Mouse (Mus musculus): ENCODE measurements around the gene Riox1. TPM values are rescaled to one million over a fixed set of nuclear protein-coding genes. Genes with fewer than 3 reads are reported as not detected.
"Not testable (repeated sequence)": the region's sequence is repeated elsewhere in the genome, so short reads cannot be mapped to it uniquely, and the experiment has no call there.

The Riox1 gene
- 1 to 10 TPM; 4.3 to 5.9 (median 4.7) TPM for total RNA-seq (2022)

DNA sequence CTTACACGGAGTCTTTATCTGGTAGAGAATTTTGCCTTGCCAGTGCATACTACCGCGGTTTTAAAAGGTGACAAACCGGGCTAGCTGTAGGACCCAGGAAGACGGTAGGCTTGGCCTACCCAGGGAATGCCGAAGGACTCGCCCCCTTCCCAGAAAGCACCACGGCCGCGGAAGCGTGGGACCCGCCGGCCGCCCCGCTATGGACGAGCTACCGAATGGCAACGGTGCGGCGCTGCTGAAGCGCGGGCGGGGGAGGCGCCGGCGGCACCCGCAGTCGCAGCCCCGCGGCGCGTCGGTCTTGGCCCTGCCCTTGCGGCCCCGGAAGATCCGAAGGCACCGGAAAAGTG is at the start of gene Riox1:
TSS of gene Riox1 (plus strand) at position 116 of the 347 bp plus-strand sequence.
- DNase-seq (ENCODE audit: low spot score): peak; percentile 89

DNA sequence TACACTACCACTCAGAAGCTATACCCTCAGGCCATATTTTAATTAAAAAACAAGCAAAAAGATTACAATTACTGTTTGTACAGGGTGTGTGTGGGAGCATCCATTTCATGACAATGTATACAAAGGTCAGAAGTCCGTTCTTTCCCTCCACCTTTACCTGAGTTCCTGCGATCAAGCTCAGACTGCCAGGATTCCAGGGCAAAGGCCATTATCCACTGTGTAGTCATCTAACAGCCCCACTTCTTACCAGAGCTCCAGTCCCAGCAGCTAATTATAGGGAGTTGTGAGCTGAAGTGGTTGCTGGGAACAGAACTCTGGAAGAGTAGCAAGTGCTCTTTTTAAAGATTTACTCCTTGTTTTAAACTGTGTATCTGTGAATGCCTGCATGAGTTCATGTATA is 40.0 kb upstream of the Riox1 start:
- no peak for DNase-seq (ENCODE audit: low spot score)

- no peak for DNase-seq (ENCODE audit: low spot score)
These were observed 36.1 kb upstream of the Riox1 start for GRCm38 (mm10) chr12:83914202-83914740.

DNA sequence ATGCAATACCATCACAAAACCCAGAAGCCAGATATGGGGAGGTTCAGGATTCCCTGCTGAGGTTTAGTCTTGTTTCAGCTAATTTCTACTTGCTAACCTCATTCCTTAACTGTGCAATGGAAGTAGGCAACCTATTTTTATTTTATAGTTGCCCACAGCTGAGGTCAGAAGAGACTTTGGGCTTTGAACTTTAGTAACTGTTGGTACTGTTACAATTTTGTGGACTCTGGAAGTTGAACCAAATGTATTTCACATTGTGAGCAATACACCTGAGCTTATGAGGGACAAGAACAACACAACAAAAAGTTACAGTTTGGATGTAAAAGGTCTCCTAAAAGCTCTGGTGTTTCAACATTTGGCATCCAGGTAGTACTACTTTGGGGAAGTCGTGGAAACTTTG is 35.6 kb upstream of the Riox1 start:
- DNase-seq (ENCODE audit: low spot score): no peak

DNA sequence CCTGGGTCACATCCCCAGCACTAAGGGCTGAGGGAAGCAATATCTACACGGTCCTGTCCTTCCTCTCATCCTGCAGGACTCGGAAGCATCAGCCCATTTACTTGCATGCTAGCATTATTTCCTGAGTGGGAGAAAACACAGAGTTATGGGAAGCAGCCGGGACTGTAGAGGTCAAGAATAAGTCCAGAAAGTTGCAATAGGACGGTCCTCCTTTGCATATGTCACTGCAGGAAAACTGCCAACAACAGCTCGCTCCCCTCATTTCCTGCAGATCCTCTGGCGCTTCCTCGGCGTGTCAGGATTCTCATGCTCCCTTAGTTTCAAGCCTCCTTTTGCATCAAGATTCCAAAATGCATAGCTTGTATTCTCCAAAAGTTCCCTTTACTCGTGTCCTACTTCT is 33.5 kb upstream of the Riox1 start:
- peak; percentile 52 for DNase-seq (ENCODE audit: low spot score)

- peak; percentile 24 for DNase-seq (ENCODE audit: low spot score)
These were observed 29.5 kb upstream of the Riox1 start for GRCm38 (mm10) chr12:83920721-83921441.

DNA sequence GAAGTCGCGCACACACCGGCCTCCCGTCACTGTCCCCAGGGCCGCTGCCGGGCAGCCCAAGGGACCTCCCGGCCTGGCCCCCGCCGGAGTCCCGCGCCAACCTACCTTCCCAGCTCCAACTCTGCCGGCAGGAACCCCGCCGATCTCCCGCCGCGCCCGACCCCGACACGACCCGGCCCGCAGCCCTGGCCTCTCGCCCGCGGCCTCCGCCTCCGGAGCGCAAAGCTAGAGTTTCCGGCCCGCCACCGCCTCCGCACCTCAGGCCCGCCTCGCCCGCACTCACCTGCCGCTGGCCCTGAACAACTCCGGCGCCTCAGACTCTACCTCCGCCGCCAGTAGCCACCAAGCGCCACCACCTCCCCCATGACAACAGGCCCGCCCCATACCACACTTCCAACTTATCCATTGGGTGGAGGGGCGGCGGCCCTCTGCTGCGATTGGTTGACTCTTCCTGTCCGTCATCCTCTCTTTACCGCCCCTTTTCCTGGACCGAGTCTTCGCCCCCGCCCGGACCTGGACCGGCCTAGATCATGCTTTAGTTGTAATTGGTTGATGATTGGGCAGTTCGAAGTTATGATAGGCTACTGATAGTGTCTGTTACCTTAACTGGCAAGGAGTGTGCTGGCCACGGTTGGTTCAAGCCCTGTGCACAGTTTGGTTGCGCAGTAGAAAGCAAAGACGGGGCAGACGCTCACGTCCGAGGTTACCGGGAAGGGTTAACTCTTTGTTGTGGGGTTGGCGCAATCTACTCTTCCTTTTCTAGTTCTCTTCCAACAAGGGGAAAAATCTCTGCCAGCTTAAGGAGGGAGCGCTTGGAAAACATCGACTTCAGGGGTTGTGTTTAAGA is 28.6 kb upstream of the Riox1 start, which contains the start of gene Numb:
TSS of gene Numb (minus strand) at position 400 of the 847 bp plus-strand sequence.
- DNase-seq (ENCODE audit: low spot score): peak; percentile 99

DNA sequence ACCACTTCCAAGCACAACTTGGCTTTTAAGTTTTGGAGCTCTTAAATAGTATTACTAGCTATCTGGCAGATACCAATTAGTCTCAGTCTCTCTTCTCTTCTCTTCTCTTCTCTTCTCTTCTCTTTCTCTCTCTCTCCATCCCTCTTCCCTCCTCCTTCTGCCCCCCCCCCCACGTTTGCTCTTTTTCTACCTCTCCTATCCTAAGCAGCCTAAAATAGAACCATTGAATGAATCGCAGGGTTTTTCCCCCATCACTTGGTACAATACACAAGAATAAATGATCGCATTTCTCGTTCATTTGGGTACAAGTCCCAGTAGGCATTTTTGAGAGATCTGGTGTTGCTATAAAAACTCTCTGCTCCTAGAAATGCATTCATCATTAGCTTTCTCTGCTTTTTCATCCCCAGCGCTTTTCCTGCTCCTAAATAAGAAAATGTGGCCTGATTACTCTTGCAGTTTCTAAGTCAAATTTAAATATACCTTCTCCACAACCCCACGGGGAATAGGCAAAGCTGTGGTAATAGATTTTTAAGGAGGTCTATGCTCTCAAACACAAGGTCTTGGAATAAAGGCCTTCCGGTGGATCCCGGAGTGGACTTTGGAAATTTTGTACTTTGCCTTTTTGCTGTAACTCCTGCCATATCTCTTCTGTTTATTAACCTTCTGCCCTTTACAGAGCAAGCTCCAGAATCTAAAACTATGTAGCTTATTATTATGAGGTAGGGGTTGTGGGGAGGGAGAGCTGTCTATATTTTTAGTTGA is 27.5 kb upstream of the Riox1 start:
- no peak for DNase-seq (ENCODE audit: low spot score)

- no peak for DNase-seq (ENCODE audit: low spot score)
These were observed 26.9 kb upstream of the Riox1 start for GRCm38 (mm10) chr12:83923486-83923859.

- no peak for DNase-seq (ENCODE audit: low spot score)
These were observed 26.1 kb upstream of the Riox1 start for GRCm38 (mm10) chr12:83924332-83924731.

DNA sequence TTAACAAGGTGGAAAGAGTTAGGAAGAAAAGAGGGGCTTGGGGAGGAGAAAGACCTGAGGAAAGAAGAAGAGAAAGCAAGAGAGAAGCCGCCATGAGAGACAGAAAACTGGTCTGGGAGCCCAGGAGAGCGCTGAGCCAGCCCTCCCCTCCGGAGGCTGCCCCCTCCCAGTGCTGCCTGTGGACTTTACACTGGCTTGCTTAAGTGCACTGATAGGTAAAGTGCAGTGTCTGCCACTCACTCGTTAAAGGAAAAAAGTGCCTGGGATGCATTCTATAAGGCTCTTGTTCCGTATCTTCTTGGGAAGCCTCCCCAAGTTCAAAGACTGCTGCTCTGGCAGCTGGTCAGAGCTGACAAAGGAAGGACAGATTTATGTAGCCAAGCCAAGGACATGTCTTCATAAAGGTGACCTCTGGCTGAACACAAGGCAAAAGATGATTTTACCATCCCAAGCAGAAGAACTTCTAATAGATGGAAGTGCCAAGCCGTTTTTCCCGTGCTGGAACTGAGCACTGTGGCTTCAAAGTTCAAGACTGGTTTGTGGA is 25.2 kb upstream of the Riox1 start:
- DNase-seq (ENCODE audit: low spot score): no peak

GRCm38 (mm10) chr12:83926061-83926460 is 24.3 kb upstream of the Riox1 start:
- peak; percentile 30 for DNase-seq (ENCODE audit: low spot score)

DNA sequence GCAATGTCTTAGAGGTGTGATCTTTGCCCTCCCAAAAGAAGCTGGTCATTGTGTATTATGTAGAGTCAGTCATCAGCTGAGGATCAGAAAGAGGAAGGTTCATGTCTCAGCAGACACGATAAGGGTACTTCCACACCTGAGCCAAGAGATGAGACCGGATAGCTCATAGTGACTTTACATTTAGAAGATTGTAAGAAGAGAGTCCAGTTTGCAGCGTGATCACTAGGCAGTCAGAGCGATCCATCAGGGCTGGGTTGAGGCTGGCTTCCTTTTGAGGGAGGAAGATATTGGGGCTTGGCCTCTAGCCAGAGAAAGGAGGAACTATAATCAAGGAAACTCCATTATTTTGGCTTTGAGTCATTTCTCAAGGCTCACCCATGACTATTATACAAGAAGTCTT is 22.7 kb upstream of the Riox1 start:
- peak; percentile 73 for DNase-seq (ENCODE audit: low spot score)

DNA sequence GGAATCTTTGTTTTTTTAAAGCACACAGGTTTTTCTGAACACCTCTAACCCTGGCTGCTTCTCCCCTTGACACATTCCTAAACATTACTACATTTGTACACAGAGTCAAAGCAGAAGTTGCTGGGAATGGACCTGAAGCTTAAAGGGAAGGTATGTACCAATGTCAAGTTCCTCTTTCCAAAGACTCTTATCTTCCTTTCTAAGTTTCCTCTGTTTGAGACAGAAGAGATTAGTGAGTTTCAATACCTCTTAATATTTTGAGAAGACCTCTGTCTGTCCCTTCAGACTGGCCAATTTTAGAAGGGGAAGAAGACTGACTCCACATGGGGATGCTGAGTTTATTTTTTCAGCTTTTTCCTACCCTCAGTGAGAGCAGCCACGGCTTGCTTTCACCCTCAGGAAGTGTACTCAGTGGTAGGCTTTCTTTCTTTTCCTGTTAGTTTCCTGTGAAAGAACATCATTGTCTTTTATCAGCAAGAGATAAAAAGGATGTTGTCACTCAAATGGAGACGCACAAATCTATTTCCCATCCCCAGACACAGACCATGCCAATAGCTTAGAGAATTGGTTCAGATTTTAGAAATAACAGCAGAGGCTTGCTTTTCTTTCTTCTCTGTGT is 21.1 kb upstream of the Riox1 start:
- peak; percentile 42 for DNase-seq (ENCODE audit: low spot score)

DNA sequence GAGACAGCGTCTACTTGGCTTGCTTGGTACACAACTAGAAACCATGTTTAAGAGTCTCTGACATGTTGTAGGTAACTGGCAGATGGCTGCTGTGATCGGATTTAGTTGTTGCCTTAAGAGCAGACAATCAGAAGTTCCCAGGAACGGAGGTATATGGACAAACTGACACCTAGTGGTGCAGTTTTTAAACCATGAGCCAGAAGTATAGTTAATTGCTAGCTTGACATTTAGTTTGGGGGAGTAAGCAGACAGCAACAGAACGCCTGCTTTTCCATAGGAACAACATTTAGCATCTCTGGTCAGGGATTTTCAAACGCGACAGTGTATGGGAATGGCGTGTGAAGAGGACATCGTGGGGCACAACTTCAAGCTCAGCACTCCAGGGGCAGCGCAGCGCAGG is 12.8 kb upstream of the Riox1 start:
- DNase-seq (ENCODE audit: low spot score): no peak

DNA sequence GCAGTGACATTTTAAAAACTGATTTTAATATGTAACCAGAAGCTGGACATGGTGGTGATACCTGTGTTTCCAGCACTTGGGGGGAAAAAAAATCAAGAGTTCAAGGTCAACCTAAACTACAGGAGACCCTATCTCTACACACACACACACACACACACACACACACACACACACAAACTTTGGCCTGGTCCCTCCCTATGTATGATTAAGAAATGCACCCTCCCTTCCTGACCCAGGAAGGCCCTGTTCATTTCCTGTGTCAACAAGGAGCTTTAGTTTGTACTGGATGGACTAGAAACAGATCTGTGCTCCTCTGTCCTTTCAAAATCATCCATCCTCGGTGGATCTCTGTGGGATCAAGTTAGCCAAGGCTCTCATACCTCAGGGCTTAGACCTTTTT is 11.8 kb upstream of the Riox1 start:
- DNase-seq (ENCODE audit: low spot score): not testable (repeated sequence)

- no peak for DNase-seq (ENCODE audit: low spot score)
These were observed 11.1 kb upstream of the Riox1 start for GRCm38 (mm10) chr12:83939332-83939731.

DNA sequence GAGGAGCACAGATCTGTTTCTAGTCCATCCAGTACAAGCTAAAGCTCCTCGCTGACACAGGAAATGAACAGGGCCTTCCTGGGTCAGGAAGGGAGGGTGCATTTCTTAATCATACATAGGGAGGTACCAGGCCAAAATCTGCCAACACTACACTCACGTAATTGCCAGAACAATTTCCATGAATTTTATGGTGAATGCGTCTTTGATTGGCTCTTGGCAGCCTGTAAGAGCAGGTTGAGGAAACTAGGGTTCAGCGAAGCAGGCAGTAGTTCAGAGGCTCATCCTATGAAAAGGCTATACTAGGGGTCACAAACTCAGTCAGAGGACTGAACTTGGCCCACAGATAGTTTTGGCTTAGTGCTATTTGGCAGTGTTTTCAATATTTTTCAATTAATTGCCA is 10.4 kb upstream of the Riox1 start:
- peak; percentile 33 for DNase-seq (ENCODE audit: low spot score)

DNA sequence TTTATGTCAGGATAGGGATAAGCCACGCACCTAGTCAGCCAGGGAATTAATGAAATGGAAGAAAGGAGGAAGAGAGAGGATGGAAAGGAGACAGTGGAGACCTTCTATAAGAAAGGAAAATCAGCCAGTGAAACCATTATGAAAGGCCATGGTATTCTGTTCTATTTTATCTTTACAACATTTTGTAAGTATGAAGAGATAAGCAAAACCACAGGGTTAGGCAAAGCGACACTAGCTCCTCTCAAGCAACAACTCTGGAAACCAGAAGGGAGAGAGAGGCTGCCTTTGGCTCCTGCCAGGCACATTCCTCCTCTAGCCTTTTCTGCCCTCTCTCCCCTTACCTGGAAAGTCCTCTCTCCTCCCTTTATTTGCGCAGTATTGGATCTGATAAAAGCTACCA is 8.5 kb upstream of the Riox1 start:
- DNase-seq (ENCODE audit: low spot score): no peak

DNA sequence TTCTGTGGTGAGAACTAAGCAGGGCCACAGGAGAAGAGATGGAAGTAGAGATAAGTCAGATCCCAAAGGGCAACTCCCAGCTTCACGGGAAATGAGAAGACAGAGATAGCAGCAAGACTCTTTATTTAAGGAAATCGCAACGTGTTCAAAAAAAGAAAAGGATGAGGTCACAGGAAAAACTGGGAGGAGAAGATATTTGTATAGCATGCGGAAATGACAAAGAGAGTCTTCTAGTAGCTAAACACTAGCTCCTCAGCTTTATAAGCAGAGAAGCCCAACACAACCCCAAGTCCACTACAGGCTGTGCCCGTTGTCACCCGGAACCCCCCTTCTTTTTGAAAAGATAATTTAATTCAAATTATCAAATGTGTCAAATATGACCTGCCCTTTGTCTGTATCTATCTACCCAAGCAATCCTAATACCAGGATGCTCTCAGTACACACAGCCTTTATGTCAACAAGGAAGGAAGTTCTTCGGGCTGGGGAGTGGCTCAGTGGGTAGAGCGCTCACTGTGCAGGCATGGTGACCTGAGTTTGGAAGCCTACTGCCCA is 3.1 kb upstream of the Riox1 start:
- peak; percentile 64 for DNase-seq (ENCODE audit: low spot score)

DNA sequence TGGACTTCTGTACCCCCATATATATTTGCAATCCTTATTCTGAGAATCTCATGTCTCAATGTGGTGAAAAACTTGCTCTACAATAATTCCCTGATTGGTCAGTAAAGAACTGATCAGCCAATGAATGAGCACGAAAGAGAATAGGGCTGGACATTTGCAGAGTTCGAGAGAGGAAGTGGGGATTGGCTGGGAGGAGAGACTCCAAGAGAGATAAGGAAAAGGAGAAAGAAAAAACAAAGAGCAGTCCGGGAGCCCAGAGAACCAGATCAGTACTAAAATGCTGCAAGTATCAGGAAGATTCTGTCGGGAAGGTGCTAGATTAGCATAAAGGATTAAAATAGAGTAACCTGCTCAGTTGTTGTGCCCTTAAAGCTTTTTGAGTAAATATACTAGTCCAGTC is 1.4 kb upstream of the Riox1 start:
- DNase-seq (ENCODE audit: low spot score): no peak

All from heart, adult 8-10 months (tissue).